Mouse (Mus musculus) urinary bladder, postnatal 25 days (tissue): ENCODE measurements around the gene Mark1.

ENCODE experiments used
- DNase-seq: peaks from one replicate; pipeline ENCODE4 v3.0.0; 2022; ENCODE audit warnings: low spot score

Gene Mark1

GRCm38 (mm10) chr1:184891998-184892397 lies 107.4 kb downstream of the Mark1 start:
- no peak for DNase-seq

DNA sequence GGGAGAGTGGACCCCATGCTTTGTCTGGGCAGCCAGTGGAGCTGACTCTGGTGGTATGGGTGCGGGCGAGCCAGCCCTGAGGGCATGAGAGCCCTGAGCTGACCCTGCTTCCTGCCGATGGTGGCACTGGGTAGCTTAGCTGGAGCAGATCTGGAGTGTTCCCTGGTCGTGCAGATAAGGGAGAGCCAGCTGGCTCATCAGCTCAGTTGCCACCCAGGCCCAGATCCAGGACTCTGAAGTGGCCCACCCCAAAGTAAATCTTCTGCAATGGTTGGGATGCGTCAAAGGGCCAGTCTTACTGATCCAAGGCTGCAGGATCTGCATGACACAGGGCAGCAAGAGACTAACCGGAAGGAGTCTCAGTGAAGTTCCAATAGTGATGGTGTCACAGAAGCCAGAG lies 109.9 kb downstream of the Mark1 start:
- no peak for DNase-seq

DNA sequence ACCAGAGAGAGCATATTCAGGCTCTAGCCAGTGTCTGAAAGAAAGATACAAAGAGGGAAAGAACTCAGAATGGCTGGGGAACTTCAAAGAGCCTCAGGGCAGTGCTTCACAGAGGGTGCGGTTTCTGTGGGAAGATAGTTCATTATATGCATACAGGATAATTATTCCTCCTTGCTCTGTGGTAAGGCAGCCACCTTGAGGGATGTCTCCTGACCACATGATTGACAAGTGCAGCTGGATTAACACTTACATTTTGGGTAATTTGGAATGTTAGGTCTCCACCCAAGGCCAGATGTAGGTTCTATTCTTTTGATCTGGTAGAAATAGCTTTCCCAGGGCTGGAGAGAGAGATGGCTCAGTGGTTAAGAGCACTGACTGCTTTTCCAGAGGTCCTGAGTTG lies 113.2 kb downstream of the Mark1 start:
- DNase-seq, result no peak

DNA sequence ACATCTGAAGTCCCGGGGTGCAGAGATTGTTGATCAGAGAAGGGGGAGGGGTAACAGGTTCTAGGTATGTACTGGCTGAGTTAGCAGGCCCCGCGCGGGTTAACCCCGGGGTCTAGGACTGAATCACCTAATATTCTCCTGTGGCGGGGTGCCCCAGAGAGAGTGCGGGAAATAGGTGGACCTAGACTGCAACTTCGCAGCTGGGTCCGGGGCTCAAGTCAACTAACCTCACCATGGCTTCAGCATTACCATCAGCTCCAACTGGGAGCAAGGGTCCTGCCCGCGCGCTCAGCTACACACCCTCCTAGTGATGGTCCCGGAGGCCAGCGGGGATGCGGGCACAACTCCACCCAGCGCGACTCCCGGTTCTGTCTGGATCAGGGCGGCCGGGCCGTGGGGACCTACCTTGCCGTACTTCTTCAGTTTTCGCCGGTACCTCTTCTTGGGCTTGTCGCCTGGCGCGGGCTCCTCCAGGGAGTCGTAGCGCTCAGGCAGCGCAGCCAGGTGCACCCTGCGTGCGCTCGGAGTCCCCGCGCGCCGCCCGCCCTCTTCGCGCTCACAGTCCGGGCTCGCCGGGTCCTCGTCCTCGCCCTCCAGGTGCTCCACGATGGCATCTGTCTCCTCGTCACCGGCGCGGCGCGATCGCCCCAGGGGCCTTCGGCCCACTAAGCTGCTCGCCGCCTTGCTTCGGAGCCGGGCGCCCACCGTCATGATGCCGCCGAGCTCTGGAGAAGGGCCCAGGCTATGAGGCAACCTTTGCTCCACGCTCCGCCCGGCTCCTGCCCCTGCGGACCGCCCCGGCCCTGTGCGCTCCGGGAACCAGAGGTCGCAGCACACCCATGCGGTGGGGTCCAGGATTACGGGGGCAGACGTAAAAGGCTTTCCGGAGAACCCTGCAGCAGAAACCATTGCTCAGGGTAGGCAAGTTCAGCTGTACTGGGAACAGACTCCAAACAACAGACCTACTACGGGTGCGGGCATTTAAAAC lies 116.8 kb downstream of the Mark1 start, which contains the start of gene C130074G19Rik:
Gene C130074G19Rik (minus strand): TSS at position 938 of the 988 bp plus-strand sequence.
- peak; percentile 26 for DNase-seq

DNA sequence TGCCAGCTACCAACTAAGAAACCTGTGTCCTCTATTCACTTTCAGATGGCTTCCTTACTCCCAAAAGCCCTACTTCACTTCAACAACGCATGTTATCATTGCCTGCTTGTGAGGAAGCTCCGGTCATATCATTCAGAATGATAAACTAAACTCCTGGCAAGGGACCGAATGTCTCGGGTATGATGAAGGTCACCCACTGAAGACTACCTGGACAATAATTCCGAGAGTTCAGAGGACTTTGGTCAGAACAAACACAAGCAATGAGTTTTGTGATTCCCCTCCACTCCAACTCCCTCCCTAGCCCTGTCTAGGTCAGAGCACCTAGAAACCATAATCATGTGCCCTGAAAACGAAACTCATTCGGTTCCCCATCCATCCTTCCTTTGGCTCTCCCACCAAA lies 117.5 kb downstream of the Mark1 start:
- DNase-seq, result no peak

DNA sequence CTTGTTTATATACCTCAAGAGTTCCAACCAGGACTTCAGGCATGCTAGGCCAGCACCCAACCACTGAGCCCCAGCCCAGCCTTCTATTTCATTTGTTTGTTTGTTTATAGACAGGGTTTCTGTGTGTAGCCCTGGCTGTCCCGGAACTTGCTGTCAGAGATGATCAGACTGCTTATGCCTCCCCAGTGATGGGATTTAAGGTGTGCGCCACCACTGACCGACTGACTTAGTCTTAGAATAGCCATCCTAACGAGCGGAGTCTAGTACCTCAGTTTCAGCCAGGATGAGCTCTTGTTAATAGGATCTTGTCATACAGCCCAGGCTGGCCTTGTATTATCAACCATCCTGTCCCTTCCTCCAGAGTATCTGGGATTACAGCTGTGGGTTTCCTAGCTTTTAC lies 118.2 kb downstream of the Mark1 start:
- DNase-seq, result no peak

GRCm38 (mm10) chr1:184878860-184879259 lies 120.5 kb downstream of the Mark1 start:
- no peak for DNase-seq

- no peak for DNase-seq
These were observed 122.1 kb downstream of the Mark1 start for GRCm38 (mm10) chr1:184877306-184877705.

GRCm38 (mm10) chr1:184873910-184874309 lies 125.5 kb downstream of the Mark1 start:
- no peak for DNase-seq

GRCm38 (mm10) chr1:184872069-184872819 lies 127.1 kb downstream of the Mark1 start:
- no peak for DNase-seq

DNA sequence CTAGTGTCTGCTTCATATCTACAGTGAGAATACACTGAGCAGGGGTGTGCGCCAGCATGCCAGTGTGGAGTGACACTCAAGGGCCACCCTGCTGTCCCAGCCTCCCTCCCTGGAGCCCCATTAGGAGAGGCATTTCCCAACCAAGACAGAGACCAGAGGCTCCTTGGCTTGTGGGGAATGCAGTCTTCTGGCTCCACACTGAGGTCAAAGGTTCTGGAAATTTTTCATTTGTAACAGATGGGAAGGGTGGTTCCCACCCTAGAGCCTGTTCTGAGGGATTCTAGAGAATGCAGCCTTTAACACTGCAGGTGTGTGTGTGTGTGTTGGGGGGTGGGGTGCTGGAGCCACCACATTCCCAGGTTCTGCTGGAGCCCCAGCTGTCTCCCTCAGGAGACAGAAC lies 127.9 kb downstream of the Mark1 start:
- DNase-seq, result no peak

DNA sequence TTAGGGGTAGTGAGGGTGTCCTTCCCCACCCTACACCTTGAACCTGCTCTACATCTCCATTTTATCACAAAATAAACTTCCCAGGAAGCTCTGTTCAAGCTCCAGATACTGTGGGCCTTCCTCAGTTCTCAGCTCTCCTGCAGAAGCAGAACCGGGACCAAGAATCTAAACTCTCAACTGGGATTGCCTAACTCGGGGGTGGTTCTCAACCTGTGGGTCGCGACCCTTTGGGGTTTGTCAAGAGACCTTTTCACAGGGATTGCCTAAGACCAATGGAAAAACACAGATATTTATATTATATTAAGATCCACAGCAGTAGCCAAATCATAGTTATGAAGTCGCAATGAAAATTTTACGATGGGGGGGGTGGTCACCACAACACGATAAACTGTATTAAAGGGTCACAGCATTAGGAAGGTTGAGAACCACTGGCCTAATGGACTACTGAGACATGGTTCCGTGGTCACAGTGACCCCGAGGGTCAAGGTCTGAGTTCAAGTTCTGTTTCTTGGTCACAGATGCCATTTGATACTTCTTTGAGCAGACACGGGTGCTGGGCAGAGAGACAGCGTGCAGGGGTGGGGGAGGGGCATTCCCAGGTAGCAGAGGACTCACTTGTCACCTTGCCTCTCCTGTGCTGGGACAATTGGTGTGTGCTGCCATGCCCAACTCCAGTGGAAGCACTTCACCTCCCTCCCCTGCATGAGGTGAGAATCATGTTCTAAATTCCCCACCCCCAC lies 128.6 kb downstream of the Mark1 start:
- DNase-seq, result no peak

DNA sequence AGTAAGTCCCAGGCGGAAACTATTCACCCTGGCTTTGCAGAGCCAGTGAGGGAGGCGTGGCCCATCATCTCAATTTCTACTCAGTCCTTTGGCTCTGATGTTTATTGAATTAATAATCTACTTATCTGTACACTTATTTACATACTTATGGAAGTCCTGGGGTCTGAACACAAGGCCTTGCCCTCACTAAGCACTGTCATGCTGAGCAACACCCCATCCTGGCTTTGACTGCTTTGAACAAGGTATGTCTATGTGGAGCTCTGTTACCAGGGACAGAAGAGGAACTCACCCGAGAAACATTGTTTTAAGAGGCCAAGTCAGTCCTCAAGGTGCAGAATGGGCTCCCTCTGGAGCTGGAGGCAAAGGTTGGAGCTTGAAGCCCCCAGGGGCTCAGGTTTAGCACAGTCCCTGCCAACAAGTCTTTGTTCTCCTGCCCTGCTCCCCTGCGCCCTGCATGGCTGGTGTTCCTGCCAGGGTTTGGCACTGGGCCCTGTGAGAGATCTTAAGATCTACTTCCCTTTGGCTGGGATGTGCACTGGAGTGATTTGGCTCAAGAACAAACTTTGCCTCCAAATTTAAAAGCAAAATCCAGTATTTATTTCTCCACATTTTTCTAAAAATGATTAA lies 129.3 kb downstream of the Mark1 start:
- DNase-seq, result no peak

DNA sequence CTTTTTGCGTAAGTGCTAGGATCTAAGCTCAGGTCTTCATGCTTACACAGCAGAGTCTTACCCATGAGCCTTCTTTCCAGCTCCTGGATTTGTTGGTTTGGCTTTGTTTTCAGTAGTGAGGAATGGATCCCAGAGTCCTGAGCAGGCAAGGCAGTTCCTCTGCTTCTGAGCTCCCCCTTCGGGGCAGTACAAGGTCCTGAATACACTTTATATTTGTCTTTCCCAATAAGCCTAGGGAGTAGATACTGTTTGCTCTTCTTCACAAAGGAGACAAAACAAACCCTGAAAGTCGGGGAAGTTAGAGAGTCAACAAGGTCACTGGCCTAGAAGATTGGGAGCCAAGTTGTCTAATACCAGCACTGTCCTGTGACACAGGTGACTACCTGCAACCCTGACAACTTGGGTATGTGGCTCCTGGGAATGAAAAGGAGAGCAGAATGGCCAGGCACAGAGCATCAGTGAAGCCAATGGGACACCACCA lies 131.7 kb downstream of the Mark1 start:
- no peak for DNase-seq

GRCm38 (mm10) chr1:184864381-184864801 lies 135.0 kb downstream of the Mark1 start:
- no peak for DNase-seq

GRCm38 (mm10) chr1:184862636-184863035 lies 136.7 kb downstream of the Mark1 start:
- DNase-seq, result no peak

GRCm38 (mm10) chr1:184861551-184861950 lies 137.8 kb downstream of the Mark1 start:
- DNase-seq, result no peak

DNA sequence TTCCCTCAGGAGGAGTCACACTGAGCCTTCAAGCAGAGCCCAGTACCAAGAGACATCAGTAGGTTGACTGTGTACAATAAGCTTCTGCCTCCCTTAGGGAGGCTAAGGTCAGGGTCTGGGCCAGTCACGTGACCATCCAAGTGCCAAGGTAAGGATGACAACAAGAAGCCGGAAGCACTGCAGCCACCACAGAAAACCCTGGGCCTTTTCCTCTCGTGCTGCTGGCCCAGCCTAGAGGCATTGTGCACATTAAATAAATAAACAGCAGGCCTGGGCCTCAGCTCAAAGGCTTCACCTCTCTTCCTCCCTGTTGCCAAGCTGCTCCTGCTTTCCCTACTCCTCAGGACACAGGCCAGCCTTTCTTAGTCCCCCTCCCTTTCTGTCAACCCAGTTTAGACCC lies 139.1 kb downstream of the Mark1 start:
- DNase-seq, result no peak

GRCm38 (mm10) chr1:184858253-184858652 lies 141.1 kb downstream of the Mark1 start:
- no peak for DNase-seq

GRCm38 (mm10) chr1:184857216-184857615 lies 142.2 kb downstream of the Mark1 start:
- DNase-seq, result no peak

GRCm38 (mm10) chr1:184853922-184854321 lies 145.4 kb downstream of the Mark1 start:
- DNase-seq, result no peak

DNA sequence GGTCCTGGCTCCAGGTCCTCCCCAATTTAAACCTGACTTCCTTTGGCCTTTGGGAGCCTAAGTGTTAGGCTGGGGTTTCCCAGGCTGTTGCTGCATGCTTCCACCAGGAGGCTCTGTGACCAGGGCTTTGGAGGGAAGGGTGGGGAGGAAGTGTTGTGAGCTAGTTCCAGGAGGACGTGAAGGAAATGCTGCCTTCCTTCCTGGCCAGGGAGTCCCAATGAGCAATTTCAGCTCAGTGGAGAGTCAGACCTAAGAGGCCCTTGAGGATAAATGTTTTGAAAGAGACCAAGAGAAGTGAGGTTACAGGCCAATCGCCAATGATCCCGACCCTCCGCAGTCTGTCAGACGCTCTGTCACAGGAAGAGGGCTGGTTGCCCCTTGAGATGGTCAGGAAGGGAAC lies 146.0 kb downstream of the Mark1 start:
- peak; percentile 60 for DNase-seq
